Mouse (Mus musculus) B cell, adult 2 months (primary cell): ENCODE data around the gene Pgpep1.

Experiments used
- DNase-seq, 2 experiments: peaks; one replicate each; pipeline ENCODE4 v3.0.0; 2022

The Pgpep1 gene

GRCm38 (mm10) chr8:70689892-70690390 is 29.8 kb upstream of the Pgpep1 start:
- DNase-seq: no peak

DNA sequence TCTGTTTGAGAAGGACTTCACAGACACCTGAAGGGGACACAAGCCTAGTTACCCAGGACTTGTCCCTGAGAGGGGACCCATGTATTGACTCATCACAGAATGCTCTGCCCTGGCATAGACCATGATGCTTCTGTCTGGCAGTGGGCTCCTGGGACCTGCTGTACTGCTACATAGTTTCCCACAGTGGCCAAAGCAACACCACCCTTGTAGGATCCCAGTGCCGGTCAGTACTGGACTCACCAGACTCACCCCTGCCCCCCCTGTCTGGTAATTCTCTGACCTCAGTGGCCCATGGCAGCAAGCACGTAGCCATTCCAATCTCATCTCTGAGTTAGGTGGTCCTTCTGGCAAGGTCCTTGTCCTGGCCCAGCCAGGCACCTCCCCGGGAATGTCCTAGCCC is 27.9 kb upstream of the Pgpep1 start:
- no peak for DNase-seq

DNA sequence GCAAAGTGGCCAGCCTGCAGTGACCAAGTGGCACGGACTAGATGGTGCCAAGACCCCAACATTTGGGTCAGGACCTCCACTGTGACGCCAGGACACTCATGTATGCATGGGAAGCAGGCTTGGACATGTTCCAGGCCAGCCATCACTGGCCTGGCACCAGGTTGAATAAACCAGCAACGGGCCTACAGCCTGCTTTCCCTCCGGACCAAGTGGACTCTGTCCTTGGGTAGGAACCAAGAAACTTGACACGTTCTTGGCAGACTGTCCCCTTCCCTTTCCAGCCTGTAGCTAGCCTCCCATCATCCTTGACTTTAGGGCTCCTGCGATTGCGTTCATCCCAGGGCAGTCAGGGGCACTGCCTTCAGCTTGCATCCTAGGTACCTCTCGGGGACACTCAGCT is 27.4 kb upstream of the Pgpep1 start:
- DNase-seq: no peak

DNA sequence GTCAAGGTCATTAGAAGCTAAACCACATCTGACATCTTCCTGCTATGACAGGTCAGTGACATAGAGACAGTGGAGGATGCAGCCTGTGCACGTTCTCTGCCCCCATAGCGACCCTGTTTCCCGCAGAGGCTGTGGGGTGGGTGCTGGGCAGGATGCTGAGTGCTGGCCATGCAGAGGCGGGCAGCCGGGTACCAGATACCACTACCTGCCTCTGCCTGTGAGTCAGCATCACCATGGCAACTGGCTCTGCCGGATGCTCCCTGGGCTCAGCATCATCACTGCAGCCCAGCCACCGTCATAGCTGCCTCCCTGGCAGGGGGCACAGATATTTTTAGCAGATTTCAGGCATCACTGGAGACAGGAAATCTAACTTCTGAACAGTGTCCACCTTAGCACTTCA is 24.1 kb upstream of the Pgpep1 start:
- no peak for DNase-seq

- DNase-seq: peak in 1 of 2 experiments; percentile 42
These were observed 22.5 kb upstream of the Pgpep1 start for GRCm38 (mm10) chr8:70682692-70683091.

DNA sequence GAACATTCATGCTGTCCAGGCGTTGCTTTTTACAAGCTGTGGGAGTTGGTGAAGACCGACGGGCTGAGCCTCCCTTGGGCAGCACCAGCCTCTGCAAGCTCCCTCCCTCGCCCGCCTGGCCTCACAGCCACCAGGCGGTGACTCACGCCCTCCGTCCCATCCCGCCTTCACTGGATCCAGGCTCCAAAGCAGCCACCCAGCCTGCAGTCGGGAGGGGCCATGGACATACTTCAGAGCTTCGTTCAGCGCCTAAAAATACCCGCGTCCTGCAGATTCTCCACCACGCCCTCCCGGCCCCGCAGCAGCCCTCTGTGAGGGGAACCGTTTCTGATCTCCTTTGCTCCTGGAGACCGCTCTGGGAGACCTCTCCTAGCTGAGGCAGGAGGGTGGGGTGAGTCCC is 22.0 kb upstream of the Pgpep1 start:
- DNase-seq: no peak

GRCm38 (mm10) chr8:70681410-70681809 is 21.2 kb upstream of the Pgpep1 start:
- no peak for DNase-seq

DNA sequence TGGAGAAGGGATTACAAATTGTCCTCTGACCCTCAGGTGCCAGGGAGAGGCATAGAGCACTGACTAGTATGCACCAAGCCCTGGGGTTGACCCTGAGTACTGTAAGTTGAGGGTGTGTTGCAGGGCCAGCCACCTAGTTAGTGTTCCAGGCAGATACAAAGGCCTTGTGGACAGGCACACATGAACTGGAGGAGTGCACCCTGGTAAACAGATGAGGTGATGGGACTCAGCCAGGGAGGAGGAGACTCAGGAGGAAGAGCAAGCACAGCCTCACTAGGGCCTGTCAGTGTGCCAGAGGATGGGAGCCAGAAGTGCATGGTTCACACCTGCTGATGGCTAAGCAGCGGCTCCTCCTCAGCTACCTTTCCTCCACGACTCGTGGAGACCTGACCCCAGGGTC is 19.9 kb upstream of the Pgpep1 start:
- DNase-seq: no peak

DNA sequence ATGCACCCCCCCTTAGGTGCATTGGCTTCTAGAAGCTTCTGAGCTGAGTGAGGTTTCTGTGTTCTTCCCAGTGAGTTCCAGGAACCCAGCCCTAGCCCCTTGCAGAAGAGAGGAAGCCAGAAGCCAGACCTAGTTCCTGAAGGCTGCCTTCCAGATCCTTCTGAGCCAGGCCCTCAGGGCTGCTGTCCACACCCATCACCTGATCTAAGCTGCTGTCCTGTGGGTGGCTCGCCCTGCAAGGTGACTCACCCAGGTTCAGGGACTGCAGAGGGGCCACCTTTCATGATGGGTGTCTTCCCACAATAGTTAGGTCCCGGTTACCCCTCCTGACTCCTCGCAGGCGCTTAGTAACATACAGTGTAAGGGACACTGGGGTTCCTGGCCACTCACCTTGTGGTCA is 19.2 kb upstream of the Pgpep1 start:
- no peak for DNase-seq

DNA sequence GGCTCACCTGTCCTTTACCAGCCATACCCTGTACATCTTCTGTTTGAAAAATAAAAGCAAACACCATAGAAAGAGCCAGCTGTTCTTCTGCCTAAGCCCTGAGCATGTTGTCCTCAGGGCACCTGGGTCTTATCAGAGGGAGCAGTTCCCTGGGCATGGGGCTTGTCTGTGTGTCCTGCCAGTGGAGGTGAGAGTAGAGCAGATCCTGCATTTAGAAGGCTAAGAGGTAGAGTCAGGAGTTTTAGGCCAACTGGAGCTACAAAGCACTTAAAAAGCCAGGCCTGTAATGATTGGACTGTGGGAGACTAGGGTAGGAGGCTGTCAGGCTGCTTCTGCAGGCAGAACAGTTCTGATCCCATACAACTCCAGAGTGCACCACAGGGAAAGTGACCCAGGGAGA is 18.5 kb upstream of the Pgpep1 start:
- no peak for DNase-seq

DNA sequence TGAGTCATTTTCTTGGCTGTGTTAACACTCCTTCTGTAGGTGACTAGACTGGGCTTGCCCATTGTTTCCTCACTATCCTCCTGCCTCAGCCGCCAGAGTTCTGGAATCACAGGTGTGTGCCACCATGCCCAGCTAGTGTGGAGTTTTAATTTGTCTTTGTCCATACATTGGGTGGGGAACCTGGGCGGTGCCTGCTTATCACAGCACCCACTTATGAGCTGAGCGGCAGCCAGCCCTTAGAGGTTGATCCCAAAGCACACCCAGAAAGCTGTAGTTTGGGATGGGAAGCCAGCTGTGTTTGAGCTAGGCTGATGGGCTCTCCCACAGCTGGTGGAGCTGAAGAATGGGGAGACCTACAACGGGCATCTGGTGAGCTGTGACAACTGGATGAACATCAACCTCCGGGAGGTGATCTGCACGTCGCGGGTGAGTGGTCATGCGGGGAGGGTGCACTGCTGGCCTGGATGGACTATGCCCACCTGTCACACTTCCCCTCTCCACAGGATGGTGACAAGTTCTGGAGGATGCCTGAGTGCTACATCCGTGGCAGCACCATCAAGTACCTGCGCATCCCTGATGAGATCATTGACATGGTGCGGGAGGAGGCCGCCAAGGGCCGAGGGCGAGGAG is 17.4 kb upstream of the Pgpep1 start:
- no peak for DNase-seq

- DNase-seq: peak in 1 of 2 experiments; percentile 32
These were observed 15.1 kb upstream of the Pgpep1 start for GRCm38 (mm10) chr8:70675336-70675735.

GRCm38 (mm10) chr8:70674716-70675115 is 14.5 kb upstream of the Pgpep1 start:
- DNase-seq: peak; percentile 18 to 19

GRCm38 (mm10) chr8:70674109-70674508 is 13.9 kb upstream of the Pgpep1 start:
- peak; percentile 13 to 20 for DNase-seq

DNA sequence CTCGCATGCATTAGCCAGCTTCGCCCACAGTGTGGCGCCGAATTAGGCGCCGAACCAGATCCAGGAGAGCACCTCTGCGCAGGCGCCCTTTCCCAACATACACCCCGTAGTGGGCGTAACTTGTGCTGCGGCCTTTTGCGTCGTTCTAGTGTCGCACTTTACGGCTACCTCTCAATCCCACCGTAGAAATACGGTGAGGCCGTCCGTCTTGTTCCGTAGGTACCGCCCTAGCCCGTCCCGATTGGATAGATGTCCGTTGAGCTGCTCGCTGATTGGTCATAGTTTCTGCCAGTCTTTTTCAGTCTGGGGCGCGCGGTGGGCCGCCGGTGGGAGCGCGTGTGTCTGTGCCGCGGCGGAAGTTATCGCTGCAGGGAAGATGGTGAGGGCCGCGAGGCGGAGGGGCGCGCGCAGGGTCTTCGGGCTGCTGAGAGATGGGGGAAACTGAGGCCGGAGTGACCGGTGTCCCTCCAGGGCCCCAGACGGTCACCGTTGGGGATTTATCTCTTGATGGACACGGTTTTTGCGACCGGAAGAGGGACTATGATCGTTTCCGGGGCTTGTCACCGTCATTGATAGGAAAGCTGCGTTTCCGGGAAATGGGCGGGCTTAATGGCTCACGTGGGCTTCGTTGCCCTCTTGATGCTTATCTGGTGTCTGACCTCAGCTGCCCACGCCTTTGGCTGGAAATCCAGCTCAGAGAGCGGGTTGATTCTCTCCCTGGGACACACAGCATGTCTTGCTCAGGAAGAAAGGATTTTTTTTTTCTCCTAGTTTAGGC is 13.1 kb upstream of the Pgpep1 start, which contains the start of gene Lsm4:
Gene Lsm4 (plus strand): TSS at position 170 of the 778 bp plus-strand sequence.
- peak; percentile 96 to 97 for DNase-seq

DNA sequence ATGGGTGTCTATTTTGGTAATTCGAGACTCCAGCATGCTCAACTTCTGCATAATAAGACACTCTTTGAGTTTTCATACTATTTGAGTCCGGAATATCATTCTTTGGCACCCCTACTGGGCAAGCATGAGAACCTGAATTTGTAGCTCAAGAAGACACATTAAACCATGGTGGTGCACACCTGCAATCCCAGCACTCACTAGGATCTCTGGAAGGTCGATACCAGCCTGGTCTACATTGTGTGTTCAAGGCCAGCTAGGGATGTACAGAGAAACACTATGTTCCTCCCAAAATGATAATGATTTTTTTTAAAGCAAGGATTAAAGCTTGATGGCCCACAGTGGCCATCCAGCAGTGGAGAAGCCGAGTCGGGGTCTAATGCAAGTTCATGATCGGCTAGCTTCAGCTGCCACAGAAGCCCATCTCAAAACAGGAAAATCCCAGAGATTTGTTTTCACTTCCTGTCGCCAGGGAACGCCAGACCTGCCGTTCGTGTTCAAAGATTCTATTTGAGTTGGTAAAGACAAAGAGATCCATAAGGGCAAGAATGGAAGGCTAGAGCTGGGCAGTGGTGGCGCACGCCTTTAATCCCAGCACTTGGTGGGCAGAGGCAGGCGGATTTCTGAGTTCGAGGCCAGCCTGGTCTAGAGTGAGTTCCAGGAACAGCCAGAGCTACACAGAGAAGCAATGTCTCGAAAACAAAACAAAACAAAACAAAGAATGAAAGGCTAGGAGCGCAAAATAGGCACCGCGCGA is 12.3 kb upstream of the Pgpep1 start:
- DNase-seq: no peak

DNA sequence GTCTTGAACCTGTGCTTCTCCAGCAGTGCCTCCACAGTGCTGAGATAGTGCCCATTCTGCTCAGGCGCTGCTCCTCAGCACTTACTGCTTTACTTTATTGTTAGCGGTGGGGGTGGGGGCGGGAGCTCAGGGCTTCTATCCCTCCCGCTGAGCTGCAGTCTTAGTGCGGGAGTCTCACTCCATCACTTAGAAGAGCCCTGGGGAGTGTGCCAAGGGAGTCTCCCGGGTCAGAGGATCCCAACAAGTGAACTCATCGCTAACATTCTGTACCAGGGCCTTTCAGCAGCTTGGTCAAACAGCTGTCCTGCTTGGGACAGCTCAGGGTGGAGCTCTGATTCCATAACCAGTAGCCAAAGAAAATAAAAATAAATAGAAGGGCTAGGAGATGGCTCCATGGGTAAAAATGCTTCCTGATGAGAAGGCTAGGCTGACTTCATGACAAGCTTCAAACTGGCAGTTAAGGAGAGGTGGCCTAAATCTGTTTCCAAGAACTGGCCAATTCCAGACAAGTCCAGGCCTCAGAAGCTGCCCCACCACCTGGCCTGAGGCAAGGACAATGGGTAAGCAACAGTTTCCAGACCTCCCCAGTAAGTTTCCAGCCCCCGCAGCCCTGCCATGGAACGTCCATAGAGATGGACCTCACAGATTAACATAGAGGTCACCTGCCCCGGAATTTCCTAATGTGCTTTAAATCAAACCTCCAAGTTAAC is 11.6 kb upstream of the Pgpep1 start:
- no peak for DNase-seq

GRCm38 (mm10) chr8:70667071-70667470 is 6.9 kb upstream of the Pgpep1 start:
- no peak for DNase-seq

DNA sequence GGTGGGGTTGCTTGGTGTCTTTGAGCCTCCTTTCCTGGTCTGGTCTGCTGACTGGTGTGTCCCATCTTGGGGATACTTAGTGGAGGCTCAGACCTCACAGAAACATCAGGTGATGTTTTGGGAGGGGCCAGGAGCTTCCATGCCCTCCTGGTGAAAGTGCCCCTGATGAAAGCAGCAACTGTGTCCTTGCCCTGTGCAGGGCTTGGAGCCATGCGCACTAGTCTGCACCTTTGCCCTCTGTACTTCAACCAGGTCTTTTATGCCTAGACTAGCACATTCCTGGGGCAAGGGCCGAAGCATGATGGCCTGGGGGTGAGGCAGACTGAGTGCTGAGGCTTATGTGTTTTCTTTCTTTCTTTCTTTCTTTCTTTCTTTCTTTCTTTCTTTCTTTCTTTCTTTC is 5.4 kb upstream of the Pgpep1 start:
- no peak for DNase-seq

DNA sequence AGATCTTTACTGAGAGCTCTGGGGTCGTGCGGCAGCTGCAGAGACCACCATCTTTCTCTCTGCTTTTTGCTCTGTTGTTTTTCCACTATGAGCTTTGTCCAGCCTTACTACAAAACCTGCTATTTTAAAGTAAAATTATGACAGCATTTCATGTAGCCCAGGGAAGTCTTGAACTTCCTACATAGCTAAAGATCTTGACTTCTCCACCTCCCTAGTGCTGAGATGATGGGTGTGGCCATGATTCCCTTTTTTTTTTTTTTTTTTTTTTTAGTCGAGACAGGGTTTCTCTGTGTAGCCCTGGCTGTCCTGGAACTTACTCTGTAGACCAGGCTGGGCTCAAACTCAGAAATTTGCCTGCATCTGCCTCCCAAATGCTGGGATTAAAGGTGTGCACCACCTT is 4.4 kb upstream of the Pgpep1 start:
- no peak for DNase-seq

- DNase-seq: no peak
These were observed 3.5 kb upstream of the Pgpep1 start for GRCm38 (mm10) chr8:70663691-70664090.

GRCm38 (mm10) chr8:70659604-70660272 is 450 bp downstream of the Pgpep1 start:
- peak; percentile 79 to 81 for DNase-seq
